Mouse (Mus musculus): ENCODE data around the gene Sympk.
"Not testable (repeated sequence)": the region's sequence is repeated elsewhere in the genome, so short reads cannot be mapped to it uniquely, and the experiment has no call there.

Gene Sympk

GRCm38 (mm10) chr7:19053136-19053532 is 29.0 kb downstream of the Sympk start:
- no peak for DNase-seq

GRCm38 (mm10) chr7:19054047-19054776 is 30.0 kb downstream of the Sympk start, which contains the start of gene Rsph6a:
Gene Rsph6a (plus strand): TSS chr7:19054690.
- no peak for DNase-seq

GRCm38 (mm10) chr7:19054777-19055076 is 30.6 kb downstream of the Sympk start:
- DNase-seq = no peak

GRCm38 (mm10) chr7:19055108-19055507 is 30.9 kb downstream of the Sympk start:
- no peak for DNase-seq

GRCm38 (mm10) chr7:19057405-19057804 is 33.2 kb downstream of the Sympk start:
- no peak for DNase-seq

GRCm38 (mm10) chr7:19065896-19066295 is 41.7 kb downstream of the Sympk start:
- DNase-seq = no peak

GRCm38 (mm10) chr7:19067063-19067462 is 42.9 kb downstream of the Sympk start:
- no peak for DNase-seq

GRCm38 (mm10) chr7:19067935-19068334 is 43.8 kb downstream of the Sympk start:
- DNase-seq = no peak

- peak; percentile 83 for DNase-seq
Observed at GRCm38 (mm10) chr7:19068707-19069106, 44.5 kb downstream of the Sympk start.

GRCm38 (mm10) chr7:19069500-19069899 is 45.3 kb downstream of the Sympk start:
- DNase-seq = no peak

- not testable (repeated sequence) for DNase-seq
Observed at GRCm38 (mm10) chr7:19071024-19071423, 46.8 kb downstream of the Sympk start.

GRCm38 (mm10) chr7:19073504-19073903 is 49.3 kb downstream of the Sympk start:
- DNase-seq = no peak

GRCm38 (mm10) chr7:19074494-19074893 is 50.3 kb downstream of the Sympk start:
- DNase-seq = no peak

- no peak for DNase-seq
Observed at GRCm38 (mm10) chr7:19075231-19075630, 51.1 kb downstream of the Sympk start.

GRCm38 (mm10) chr7:19075723-19076585 is 51.8 kb downstream of the Sympk start, which contains the start of gene Dmwd:
Gene Dmwd (plus strand): TSS chr7:19076227.
- peak; percentile 97 for DNase-seq

- DNase-seq = no peak
Observed at GRCm38 (mm10) chr7:19076586-19076991, 52.4 kb downstream of the Sympk start.

- DNase-seq = no peak
Observed at GRCm38 (mm10) chr7:19077761-19078160, 53.6 kb downstream of the Sympk start.

- no peak for DNase-seq
Observed at GRCm38 (mm10) chr7:19078732-19079131, 54.6 kb downstream of the Sympk start.

- DNase-seq = no peak
Observed at GRCm38 (mm10) chr7:19080451-19080950, 56.3 kb downstream of the Sympk start.

- no peak for DNase-seq
Observed at GRCm38 (mm10) chr7:19082171-19082570, 58.0 kb downstream of the Sympk start.

- DNase-seq = no peak
Observed at GRCm38 (mm10) chr7:19083096-19083495, 58.9 kb downstream of the Sympk start.

- DNase-seq = no peak
Observed at GRCm38 (mm10) chr7:19083701-19084100, 59.5 kb downstream of the Sympk start, which contains the start of gene Dmpk. Gene Dmpk (plus strand): TSS chr7:19083849.

- DNase-seq = no peak
Observed at GRCm38 (mm10) chr7:19084277-19084771, 60.1 kb downstream of the Sympk start.
